Mouse (Mus musculus) MN1 (cell line): ENCODE measurements at regions not wholly inside any gene's neighbourhood (a gene's known extent, or its start where the extent isn't known, plus 50 kb on each side); places are given as distances from the start of the nearest gene placed in this dataset.

ENCODE experiments used
- DNase-seq: peaks from one replicate; pipeline ENCODE4 v3.0.0-alpha.2; 2016; ENCODE audit warnings: low spot score

GRCm38 (mm10) chr15:62158875-62159675 lies 1236.3 kb upstream of the A1bg start:
- no peak for DNase-seq

DNA sequence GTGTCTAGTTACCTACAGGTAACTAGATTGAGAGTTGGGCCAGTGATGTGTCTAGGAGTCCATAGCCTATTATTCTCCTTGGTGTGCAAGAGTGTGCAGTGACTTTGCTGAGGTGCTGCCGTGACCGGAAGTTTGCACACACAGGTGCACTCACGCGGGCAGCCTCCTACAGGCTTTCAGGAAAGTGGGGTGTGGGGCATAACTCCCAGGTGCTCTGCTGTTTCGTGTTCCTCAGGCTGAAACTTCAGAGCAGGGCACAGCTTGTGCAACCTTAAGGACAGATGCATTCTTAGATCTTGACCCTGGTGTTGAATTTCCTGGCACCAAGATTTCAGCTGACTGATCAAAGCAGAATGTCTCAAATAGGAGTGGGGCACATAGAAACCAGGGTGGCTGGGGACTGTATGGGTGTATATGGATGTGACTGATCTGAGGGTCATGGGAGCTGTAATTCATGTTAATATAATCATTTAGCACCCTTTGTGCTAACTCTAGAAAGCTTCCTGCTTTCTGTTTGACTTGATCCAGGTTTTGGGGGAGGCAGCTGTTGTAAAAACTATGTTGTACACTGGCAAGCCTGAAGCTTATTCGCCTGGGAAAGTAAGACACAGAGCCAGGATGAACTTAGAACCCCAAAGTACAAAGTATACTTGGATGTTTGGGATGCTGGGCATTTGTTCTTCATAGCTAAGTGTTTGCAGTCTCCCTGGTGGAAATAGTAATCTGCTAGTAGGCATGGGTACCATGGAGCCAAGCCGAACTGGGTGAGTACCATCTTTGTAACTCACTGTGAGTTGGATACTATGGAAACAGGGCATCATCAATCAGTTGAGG lies 1234.6 kb upstream of the A1bg start:
- no peak for DNase-seq

DNA sequence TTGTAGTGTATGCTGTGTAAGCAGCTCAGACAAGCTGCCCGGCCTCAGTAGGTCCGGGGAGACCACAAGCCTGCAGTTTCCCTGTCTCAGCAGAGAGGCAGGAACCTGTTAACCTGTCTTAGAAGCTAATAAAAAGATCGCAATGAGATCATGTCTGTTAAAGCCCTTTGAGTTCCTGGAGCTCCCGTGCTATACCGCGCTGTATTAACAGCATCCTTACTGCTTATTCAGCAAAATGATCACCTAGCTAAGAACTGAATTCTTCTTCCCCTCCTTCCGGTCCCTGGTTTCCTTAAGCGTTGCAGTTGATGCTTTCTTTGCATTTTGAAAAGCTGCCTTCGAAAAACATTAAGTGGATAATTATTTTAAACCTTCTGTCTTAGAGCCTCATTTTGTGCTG lies 1230.4 kb upstream of the A1bg start:
- no peak for DNase-seq

- DNase-seq, result no peak
These were observed 1229.3 kb upstream of the A1bg start for GRCm38 (mm10) chr15:62152133-62152532.

DNA sequence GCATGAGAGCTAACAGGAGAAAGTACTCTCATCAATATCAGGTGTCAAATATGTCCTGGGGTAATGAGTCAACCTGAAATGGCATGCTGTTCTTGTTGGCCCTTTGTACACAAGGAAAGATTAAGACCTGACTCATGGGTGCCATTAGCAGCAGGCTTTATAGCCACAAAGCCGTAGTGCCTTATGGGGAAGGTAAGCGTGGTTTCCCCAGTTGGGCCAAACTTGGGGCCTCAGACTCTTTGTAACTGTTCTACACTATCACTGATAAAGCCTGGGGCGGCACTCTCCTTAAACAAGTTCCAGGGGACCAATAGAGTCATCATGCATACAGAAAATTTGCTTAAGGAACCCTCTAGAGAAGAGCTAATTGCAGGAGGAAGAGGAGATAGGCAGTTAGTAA lies 1228.9 kb upstream of the A1bg start:
- DNase-seq, result no peak

GRCm38 (mm10) chr15:62150296-62150695 lies 1227.5 kb upstream of the A1bg start:
- DNase-seq, result no peak

- no peak for DNase-seq
These were observed 1225.9 kb upstream of the A1bg start for GRCm38 (mm10) chr15:62148680-62149237.

GRCm38 (mm10) chr15:62147343-62147953 lies 1224.6 kb upstream of the A1bg start:
- DNase-seq, result peak; percentile 13

GRCm38 (mm10) chr15:62145643-62146285 lies 1223.0 kb upstream of the A1bg start:
- DNase-seq, result no peak

DNA sequence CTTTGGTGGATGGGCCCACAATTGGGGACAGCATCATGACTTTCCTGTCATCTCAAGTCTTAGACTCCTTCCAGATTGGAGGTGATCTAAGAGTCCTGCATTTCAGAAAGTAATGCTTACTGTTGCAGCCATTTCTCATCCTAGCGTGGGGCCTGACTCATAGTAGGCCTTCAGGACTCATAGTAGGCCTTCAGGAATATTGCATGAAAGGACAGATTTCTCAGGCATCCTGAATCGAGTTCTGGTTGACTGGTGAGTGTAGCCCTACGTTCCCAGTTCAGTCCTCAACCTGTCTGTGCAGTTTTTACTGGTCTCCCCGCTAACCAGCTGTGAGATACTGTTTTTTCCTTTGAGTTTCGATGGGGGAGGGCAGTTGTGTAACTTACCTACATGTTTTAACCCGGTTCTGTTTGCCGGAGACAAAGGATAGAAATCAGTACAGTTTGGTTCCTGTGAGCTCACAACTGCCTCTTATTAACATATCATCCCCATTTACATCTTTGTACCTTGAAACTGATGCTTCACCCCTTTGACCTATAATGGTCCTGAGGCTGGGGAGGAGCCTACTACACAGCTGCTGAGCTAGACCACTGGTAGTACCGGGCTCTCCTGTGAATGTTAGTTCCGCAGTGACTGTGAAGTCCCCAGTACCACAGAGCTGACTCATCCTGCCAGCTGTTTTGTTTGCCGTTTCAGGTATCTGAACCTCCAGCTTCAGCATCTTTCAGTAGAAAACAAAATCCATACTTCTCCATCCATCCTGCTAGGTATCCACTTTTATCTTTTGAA lies 1222.2 kb upstream of the A1bg start:
- no peak for DNase-seq

GRCm38 (mm10) chr15:62139859-62140258 lies 1217.0 kb upstream of the A1bg start:
- no peak for DNase-seq

DNA sequence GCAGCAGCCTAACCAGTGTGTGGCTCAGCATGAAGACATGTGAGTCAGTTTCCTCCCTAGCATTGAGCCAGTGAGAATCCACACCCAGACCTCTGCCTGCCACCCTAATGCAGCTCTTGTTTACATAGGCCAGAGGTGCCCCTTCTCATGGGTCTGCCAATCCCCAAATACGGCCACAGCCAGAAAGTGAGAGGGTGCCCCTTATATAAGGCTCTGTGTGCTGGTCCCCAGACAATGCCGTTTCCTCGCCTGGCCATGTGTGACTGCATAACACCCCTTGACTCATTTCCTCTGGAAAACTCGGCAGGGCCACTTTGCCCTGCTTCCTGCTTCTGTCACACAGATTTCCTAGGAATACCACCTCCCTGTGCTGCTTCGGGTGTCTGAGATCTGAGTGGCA lies 1216.4 kb upstream of the A1bg start:
- DNase-seq, result no peak

DNA sequence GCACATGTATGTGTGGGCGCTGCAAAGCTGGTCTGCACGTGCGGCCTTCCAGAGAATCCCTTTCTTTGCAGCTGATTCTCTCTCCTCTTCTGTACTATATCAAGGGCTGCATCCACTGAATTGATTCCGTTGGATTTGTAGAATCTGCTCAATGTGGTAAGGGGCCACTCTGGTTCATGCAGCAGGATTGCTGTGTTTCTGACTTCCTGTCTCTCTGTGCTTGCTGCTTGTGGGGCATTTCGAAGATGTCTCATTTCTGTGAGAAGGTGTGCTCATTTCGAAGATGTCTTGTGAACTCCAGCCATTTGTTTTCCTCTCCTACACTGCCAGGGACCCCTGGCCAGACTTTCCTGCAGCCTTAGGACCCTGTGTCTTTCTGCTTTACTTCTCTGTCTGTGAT lies 1215.9 kb upstream of the A1bg start:
- DNase-seq, result no peak

DNA sequence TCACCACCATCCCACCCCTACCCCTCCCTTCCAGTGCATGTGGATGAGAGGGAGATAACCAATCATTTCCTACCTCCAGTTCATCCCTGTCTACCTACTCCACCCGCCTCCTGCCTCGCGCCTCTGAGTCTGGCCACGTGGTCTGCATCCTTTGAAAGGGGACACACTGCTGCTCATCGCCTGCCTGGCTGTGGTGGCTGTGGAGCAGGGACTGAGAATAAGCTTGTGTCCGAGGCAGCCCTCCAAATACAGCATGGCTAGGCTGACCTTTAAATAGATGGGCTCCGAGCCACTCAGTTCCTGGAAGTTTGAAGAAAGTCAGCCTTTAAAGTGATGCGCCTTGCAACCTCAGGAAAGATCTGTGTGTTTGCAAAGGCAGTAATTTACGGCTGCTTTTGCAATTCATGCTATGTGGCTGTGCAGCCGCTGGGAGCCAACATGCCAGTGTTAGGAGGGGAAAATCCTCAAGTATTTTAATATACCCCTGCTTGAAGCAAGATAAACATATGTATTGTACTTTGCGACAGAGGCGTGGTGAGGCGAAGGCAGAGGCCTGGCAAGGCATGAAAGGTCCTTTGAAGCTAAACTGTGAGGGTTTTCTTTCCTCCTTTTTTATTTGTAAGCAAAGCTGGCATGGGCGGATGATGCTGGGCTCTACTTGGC lies 1214.3 kb upstream of the A1bg start:
- DNase-seq, result no peak

- no peak for DNase-seq
These were observed 1212.0 kb upstream of the A1bg start for GRCm38 (mm10) chr15:62134835-62135234.

DNA sequence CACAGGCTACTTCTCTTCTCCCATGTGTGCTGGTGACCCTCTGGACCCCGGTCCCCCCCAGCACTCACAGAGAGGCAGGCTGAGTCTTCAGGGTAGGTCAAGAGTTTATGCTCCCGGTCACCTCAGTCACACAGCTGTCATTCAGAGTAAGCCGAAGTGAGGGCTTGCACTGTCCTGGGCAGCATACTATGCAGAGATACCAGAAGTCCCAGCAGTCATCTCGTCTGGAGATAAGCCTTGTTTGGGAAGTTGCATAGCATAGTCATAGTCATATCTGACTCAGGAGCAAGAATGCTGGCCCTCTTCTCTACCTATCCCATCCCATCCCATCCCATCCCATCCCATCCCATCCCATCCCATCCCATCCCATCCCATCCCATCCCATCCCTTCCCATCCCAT lies 1211.5 kb upstream of the A1bg start:
- DNase-seq, result no peak

DNA sequence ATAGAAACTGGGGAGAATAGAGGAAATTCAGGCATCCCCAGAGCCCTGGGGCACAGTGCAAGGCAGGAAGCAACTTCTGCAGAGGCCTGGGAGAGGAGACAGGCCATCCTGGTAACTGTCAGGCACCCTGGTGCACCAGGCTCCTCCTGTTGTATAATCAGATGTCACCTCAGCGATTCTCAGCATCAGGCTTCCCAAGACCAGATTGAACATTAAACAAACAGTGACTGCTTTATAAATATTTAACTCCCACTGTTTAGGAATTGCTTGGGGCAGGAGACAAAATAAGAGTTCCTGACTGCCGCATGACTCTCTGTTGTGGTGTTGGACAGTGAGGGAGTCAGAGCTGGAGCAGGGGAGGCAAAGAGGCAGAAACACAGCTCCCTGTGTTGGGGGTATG lies 1210.1 kb upstream of the A1bg start:
- no peak for DNase-seq

- no peak for DNase-seq
These were observed 1208.9 kb upstream of the A1bg start for GRCm38 (mm10) chr15:62131686-62132085.

GRCm38 (mm10) chr15:62130530-62130929 lies 1207.7 kb upstream of the A1bg start:
- no peak for DNase-seq

DNA sequence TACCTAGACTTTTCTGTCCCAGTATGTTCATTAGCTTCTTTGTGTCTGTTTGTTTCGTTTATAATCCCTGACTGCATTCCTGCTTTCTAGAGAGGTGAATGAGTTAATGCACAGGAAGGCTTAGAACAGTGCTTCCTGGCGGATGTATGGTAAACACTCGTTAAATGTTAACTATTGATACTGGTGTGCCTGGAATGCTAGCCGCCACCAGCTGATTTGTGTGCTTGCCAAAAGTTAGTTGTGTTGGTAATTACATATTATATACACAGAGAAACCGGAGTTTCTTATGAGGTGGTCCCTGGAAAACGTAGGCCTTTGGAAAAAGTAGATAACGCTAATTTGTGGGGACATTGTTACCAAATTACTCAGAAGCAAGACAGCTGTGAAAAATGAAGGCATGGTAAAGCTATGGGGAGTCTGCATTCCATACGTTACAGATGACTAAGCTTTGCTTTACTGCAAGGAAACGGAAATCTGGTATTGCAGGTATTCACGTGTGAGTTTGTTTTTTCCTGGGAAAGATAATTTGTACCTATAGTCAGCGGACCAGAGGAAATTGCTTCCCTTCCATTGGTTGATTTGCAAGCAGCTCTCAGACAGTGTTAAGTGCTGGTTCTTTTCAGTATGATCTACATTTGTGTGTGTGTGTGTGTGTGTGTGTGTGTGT lies 1205.9 kb upstream of the A1bg start:
- DNase-seq, result no peak
